Mouse (Mus musculus) brain, embryonic 14.5 days (tissue): ENCODE measurements around the gene Ppm1g. TPM values are rescaled to one million over a fixed set of nuclear protein-coding genes. Genes with fewer than 3 reads are reported as not detected.

Source experiments
- DNase-seq: peaks from one replicate; pipeline ENCODE4 v3.0.0-alpha.2; 2011; ENCODE audit warnings: low read depth
- CTCF ChIP-seq: fragments of 200-500 bp; IDR thresholded peaks from 2 replicates; pipeline ENCODE4 v1.5.1; 2012; ENCODE audit warnings: inconsistent platforms, mild to moderate bottlenecking, moderate library complexity, borderline replicate concordance; ENCODE audit not compliant: insufficient read depth, insufficient read length; ENCODE audit errors: extremely low read depth
- POLR2A ChIP-seq: fragments of 200-500 bp; IDR thresholded peaks from 2 replicates; pipeline ENCODE4 v1.6.1; 2012; ENCODE audit warnings: mild to moderate bottlenecking, inconsistent platforms, borderline replicate concordance; ENCODE audit not compliant: poor library complexity, insufficient read depth, insufficient read length, severe bottlenecking; ENCODE audit errors: extremely low read depth
- polyA plus RNA-seq: library from polyadenylated mRNA; depleted of rRNA; stranded (reverse); fragments of >200 nt; gene quantifications from 2 replicates; pipeline ENCODE4 v1.2.3, GENCODE M21; 2012; rRNA removed

Ppm1g gene
- polyA plus RNA-seq, result 143 and 192 TPM in 2 replicates

- peak; percentile 98 for DNase-seq
- TF ChIP-seq POLR2A (peak; percentile 96), CTCF (no peak)
Measured at GRCm38 (mm10) chr5:31220448-31221303, at the start of gene Ppm1g. Ppm1g (minus strand) TSS chr5:31220687.

- DNase-seq, result no peak
- TF ChIP-seq POLR2A (no peak), CTCF (no peak)
Measured at GRCm38 (mm10) chr5:31267686-31268085, 47.2 kb upstream of the Ppm1g start.

GRCm38 (mm10) chr5:31266101-31266500, 45.6 kb upstream of the Ppm1g start:
- DNase-seq, result no peak
- TF ChIP-seq CTCF (no peak), POLR2A (no peak)

GRCm38 (mm10) chr5:31257616-31258015, 37.1 kb upstream of the Ppm1g start:
- DNase-seq, result no peak
- TF ChIP-seq CTCF (no peak), POLR2A (no peak)

GRCm38 (mm10) chr5:31255971-31256370, 35.5 kb upstream of the Ppm1g start:
- TF ChIP-seq POLR2A (no peak), CTCF (no peak)
- no peak for DNase-seq

- TF ChIP-seq POLR2A, result no peak
- TF ChIP-seq CTCF, result no peak
Measured at GRCm38 (mm10) chr5:31255381-31255780, 34.9 kb upstream of the Ppm1g start.

GRCm38 (mm10) chr5:31254901-31255300, 34.4 kb upstream of the Ppm1g start:
- DNase-seq, result no peak
- no peak for TF ChIP-seq POLR2A
- no peak for TF ChIP-seq CTCF

More at GRCm38 (mm10) chr5:31255381-31255780, 34.9 kb upstream of the Ppm1g start:
- DNase-seq, result no peak

- TF ChIP-seq POLR2A, result no peak
- TF ChIP-seq CTCF, result no peak
- DNase-seq, result no peak
Measured at GRCm38 (mm10) chr5:31254452-31254851, 34.0 kb upstream of the Ppm1g start.

- TF ChIP-seq CTCF, result no peak
- TF ChIP-seq POLR2A, result no peak
- no peak for DNase-seq
Measured at GRCm38 (mm10) chr5:31253806-31254205, 33.3 kb upstream of the Ppm1g start.

GRCm38 (mm10) chr5:31252795-31253545, 32.5 kb upstream of the Ppm1g start:
- TF ChIP-seq POLR2A (no peak), CTCF (no peak)
- DNase-seq, result no peak

- TF ChIP-seq CTCF (no peak), POLR2A (no peak)
Measured at GRCm38 (mm10) chr5:31252151-31252550, 31.7 kb upstream of the Ppm1g start.

More at GRCm38 (mm10) chr5:31252151-31252550, 31.7 kb upstream of the Ppm1g start:
- no peak for DNase-seq
